Mouse (Mus musculus) granulocyte monocyte progenitor cell, adult 5-6 weeks (primary cell): ENCODE measurements at regions not wholly inside any gene's neighbourhood (a gene's known extent, or its start where the extent isn't known, plus 50 kb on each side); places are given as distances from the start of the nearest gene placed in this dataset.

ENCODE experiments used
- ATAC-seq: replicated peaks from 2 replicates; pipeline ENCODE4 v1.8.0; 2016; ENCODE audit warnings: mild to moderate bottlenecking, moderate TSS enrichment, inconsistent platforms; ENCODE audit not compliant: poor library complexity, severe bottlenecking

GRCm38 (mm10) chr11:63562696-63563095 is 359.4 kb downstream of the Hs3st3b1 start:
- no peak for ATAC-seq

GRCm38 (mm10) chr11:63565471-63566232 is 356.4 kb downstream of the Hs3st3b1 start:
- ATAC-seq, result no peak

- ATAC-seq, result no peak
These were observed 352.2 kb downstream of the Hs3st3b1 start for GRCm38 (mm10) chr11:63569785-63570479.

- no peak for ATAC-seq
These were observed 351.4 kb downstream of the Hs3st3b1 start for GRCm38 (mm10) chr11:63570646-63571045.

GRCm38 (mm10) chr11:63573271-63573670 is 348.8 kb downstream of the Hs3st3b1 start:
- no peak for ATAC-seq

GRCm38 (mm10) chr11:63583321-63583720 is 338.8 kb downstream of the Hs3st3b1 start:
- no peak for ATAC-seq

- no peak for ATAC-seq
These were observed 336.7 kb downstream of the Hs3st3b1 start for GRCm38 (mm10) chr11:63585216-63585869.

GRCm38 (mm10) chr11:63620220-63620619 is 301.9 kb downstream of the Hs3st3b1 start:
- no peak for ATAC-seq

- ATAC-seq, result no peak
These were observed 291.8 kb downstream of the Hs3st3b1 start for GRCm38 (mm10) chr11:63630336-63630735.

- no peak for ATAC-seq
These were observed 265.0 kb downstream of the Hs3st3b1 start for GRCm38 (mm10) chr11:63657057-63657456.

- ATAC-seq, result no peak
These were observed 256.7 kb downstream of the Hs3st3b1 start for GRCm38 (mm10) chr11:63665268-63665934.

GRCm38 (mm10) chr11:63670477-63670876 is 251.6 kb downstream of the Hs3st3b1 start:
- no peak for ATAC-seq

GRCm38 (mm10) chr11:63671816-63672215 is 250.3 kb downstream of the Hs3st3b1 start:
- no peak for ATAC-seq

- no peak for ATAC-seq
These were observed 244.2 kb downstream of the Hs3st3b1 start for GRCm38 (mm10) chr11:63677921-63678320.

- no peak for ATAC-seq
These were observed 243.6 kb downstream of the Hs3st3b1 start for GRCm38 (mm10) chr11:63678382-63678905.

- no peak for ATAC-seq
These were observed 242.6 kb downstream of the Hs3st3b1 start for GRCm38 (mm10) chr11:63679491-63679890.

- ATAC-seq, result no peak
These were observed 237.7 kb downstream of the Hs3st3b1 start for GRCm38 (mm10) chr11:63684228-63684980.

- no peak for ATAC-seq
These were observed 231.0 kb downstream of the Hs3st3b1 start for GRCm38 (mm10) chr11:63691041-63691440.

GRCm38 (mm10) chr11:63704995-63705580 is 217.0 kb downstream of the Hs3st3b1 start:
- no peak for ATAC-seq
